Mouse (Mus musculus) hindbrain, embryonic 13.5 days (tissue): ENCODE measurements around the gene Sipa1l1. TPM values are rescaled to one million over a fixed set of nuclear protein-coding genes. Genes with fewer than 3 reads are reported as not detected.
A peak's percentile ranks its signal among the peaks of the same experiment; 100 is the strongest.
"Not testable (repeated sequence)": the region's sequence is repeated elsewhere in the genome, so short reads cannot be mapped to it uniquely, and the experiment has no call there.

Source experiments
- ATAC-seq: fragments of 200-750 bp; cut with Nextera tagmentation; 2 replicates; pipeline ENCODE4 v1.8.0; 2017; ENCODE audit warnings: moderate TSS enrichment; ENCODE audit not compliant: low FRiP score
- H3K27ac ChIP-seq: fragments of 300-500 bp; sonication (generic); 2 replicates; pipeline ENCODE4 v1.5.1; 2015; ENCODE audit warnings: inconsistent platforms, mild to moderate bottlenecking, moderate library complexity
- H3K27me3 ChIP-seq: fragments of 300-500 bp; sonication (generic); 2 replicates; pipeline ENCODE4 v1.6.1; 2015; ENCODE audit warnings: mild to moderate bottlenecking, inconsistent platforms
- H3K36me3 ChIP-seq: fragments of 300-500 bp; sonication (generic); 2 replicates; pipeline ENCODE4 v1.6.1; 2015; ENCODE audit warnings: mild to moderate bottlenecking, inconsistent platforms
- H3K4me1 ChIP-seq: fragments of 300-500 bp; sonication (generic); replicated peaks from 2 replicates; pipeline ENCODE4 v1.6.1; 2015; ENCODE audit warnings: inconsistent platforms
- H3K4me2 ChIP-seq: fragments of 300-500 bp; sonication (generic); 2 replicates; pipeline ENCODE4 v1.6.1; 2015; ENCODE audit warnings: inconsistent platforms, mild to moderate bottlenecking, moderate library complexity
- H3K4me3 ChIP-seq: fragments of 300-500 bp; sonication (generic); 2 replicates; pipeline ENCODE4 v1.5.1; 2015; ENCODE audit warnings: mild to moderate bottlenecking, inconsistent platforms
- H3K9ac ChIP-seq: fragments of 300-500 bp; sonication (generic); 2 replicates; pipeline ENCODE4 v1.6.1; 2015; ENCODE audit warnings: mild to moderate bottlenecking, inconsistent platforms
- H3K9me3 ChIP-seq: fragments of 300-500 bp; sonication (generic); 2 replicates; pipeline ENCODE4 v1.6.1; 2016; ENCODE audit warnings: inconsistent platforms
- WGBS: fragments of 180-500 bp; shearing (Covaris S2); methylation state at CpG from one replicate; pipeline ENCODE4 v1.1.7; 2015; 5-methylcytosine and 5-hydroxymethylcytosine counted together
- polyA plus RNA-seq: library from polyadenylated mRNA; unstranded; fragments of >200 nt; fragmentation: Nextera tagmentation; extraction: Ambion mirVana; gene quantifications from 2 replicates; pipeline ENCODE4 v1.2.1, GENCODE M21; 2015

The Sipa1l1 gene
- polyA plus RNA-seq, 1 experiment from 2014 or later: 13.6 TPM

DNA sequence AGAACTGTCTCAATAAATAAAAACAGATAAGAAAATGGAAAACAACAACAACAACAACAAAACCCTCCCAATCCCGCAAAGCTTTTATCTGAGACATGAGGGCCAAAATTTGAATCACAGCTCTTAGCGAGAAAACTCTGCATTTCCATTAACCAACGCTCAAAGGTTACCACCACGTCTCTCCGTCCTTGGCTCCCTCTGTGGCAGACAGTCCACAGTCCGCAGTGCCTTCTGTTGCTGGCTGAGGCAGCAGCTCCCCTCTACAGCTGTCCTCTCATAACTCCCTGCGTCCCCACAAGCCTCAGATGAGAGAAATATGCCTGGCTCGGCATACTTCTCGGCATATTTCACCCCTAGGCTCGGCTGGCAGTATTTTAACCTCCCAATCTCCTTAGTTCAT, 306.9 kb downstream of the Sipa1l1 start:
- no peak overlapping the region for H3K4me3 ChIP-seq
- H3K4me1 ChIP-seq: peaks cover 22% of the 10 kb centered on the region
- no peak overlapping the region for H3K27ac ChIP-seq
- H3K27me3 ChIP-seq: 0 out of 2 replicates have a peak, but pooled peaks cover 6% of the 10 kb centered on the region
- WGBS: 81% methylated on average over 10 of the region's 10 CpGs
- no peaks in the 10 kb centered on the region for H3K9me3 ChIP-seq
- no peak overlapping the region for H3K9ac ChIP-seq
- H3K4me2 ChIP-seq: no peak overlapping the region
- no peaks in the 10 kb centered on the region for H3K36me3 ChIP-seq
- ATAC-seq: no peak

DNA sequence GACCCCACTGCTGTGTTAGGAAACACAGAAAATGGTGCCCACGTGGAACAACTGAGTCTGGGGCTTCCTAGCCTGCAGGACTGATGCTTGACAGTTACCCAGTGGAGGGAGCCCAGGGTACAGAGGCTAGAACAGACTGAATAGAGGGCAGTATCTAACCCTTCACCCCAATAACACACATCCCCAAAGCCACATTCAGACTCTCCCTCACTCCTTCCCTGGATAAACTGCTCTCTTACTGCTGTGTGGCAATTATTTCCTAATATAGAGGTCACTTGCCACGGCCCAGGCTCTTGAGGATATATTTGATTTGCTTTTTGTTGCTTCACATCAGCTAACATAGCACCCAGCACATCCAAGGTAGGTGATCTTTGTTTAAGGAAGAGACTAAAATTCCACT, 307.5 kb downstream of the Sipa1l1 start:
- no peak overlapping the region for H3K4me3 ChIP-seq
- no peak overlapping the region for H3K9ac ChIP-seq
- H3K4me1 ChIP-seq: peaks cover 20% of the 10 kb centered on the region
- 37% methylated on average over 2 of the region's 2 CpGs for WGBS
- no peak for ATAC-seq
- H3K36me3 ChIP-seq: no peaks in the 10 kb centered on the region
- no peaks in the 10 kb centered on the region for H3K9me3 ChIP-seq
- H3K4me2 ChIP-seq: no peak overlapping the region
- 0 out of 2 replicates have a peak, but pooled peaks cover 6% of the 10 kb centered on the region for H3K27me3 ChIP-seq
- no peak overlapping the region for H3K27ac ChIP-seq

DNA sequence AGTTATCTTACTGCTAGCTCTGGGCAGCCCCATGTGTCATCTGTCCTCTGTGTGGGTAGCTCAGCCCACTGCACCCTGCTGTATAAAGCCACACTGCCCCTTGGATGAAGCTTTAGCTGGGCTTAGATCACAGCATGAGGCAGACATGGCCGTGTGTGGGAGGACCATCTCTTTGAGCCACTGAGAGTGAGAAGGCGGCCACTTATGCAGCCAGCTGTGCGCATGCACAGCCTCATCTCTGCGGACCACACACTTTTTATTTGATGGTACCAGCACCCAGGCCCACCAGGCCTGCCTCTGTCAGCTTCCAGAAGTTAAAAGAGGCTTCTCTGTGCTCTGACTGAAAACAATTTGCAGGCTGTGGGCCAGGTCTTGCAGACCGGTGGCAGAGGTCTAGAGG, 308.7 kb downstream of the Sipa1l1 start:
- no peaks in the 10 kb centered on the region for H3K36me3 ChIP-seq
- WGBS: 22% methylated on average over 5 of the region's 5 CpGs
- no peak overlapping the region for H3K4me3 ChIP-seq
- H3K4me2 ChIP-seq: no peak overlapping the region
- peak; percentile 21; the same call in 1 of the 2 replicates for ATAC-seq
- H3K9ac ChIP-seq: no peak overlapping the region
- no peaks in the 10 kb centered on the region for H3K9me3 ChIP-seq
- peaks cover 20% of the 10 kb centered on the region for H3K4me1 ChIP-seq
- peak overlapping the region; percentile 62; the same call in 1 of the 2 replicates for H3K27ac ChIP-seq
- 0 out of 2 replicates have a peak, but pooled peaks cover 2% of the 10 kb centered on the region for H3K27me3 ChIP-seq

DNA sequence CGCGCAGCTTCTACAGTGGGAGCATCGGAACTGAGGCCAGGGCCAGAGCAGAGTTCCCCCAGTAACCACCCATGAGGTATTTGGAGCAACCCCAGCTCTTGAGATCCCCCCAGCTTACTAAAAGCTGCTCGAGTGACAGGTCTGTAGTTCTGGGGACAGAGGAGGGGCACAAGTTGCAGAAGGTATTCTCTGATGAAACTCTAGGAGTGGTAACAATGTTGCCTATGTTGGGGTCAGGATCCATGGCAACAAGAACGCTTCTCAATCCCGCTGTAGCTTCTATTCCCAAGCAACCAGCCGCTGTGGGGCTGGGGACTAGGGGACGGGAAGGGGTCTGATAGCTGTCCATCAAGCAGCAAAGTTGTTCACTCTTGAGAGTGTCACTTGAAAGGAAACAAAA, 309.1 kb downstream of the Sipa1l1 start:
- Histone ChIP-seq H3K4me2 (no peak overlapping the region), H3K36me3 (no peaks in the 10 kb centered on the region), H3K27me3 (0 out of 2 replicates have a peak, but pooled peaks cover 2% of the 10 kb centered on the region), H3K27ac (0 out of 2 replicates have a peak overlapping the region, but pooled peaks have one; percentile 62), H3K4me1 (peaks cover 20% of the 10 kb centered on the region), H3K9ac (no peak overlapping the region), H3K9me3 (no peaks in the 10 kb centered on the region), H3K4me3 (no peak overlapping the region)
- ATAC-seq: peak; percentile 21; the same call in 1 of the 2 replicates
- WGBS: 13% methylated on average over 8 of the region's 8 CpGs

DNA sequence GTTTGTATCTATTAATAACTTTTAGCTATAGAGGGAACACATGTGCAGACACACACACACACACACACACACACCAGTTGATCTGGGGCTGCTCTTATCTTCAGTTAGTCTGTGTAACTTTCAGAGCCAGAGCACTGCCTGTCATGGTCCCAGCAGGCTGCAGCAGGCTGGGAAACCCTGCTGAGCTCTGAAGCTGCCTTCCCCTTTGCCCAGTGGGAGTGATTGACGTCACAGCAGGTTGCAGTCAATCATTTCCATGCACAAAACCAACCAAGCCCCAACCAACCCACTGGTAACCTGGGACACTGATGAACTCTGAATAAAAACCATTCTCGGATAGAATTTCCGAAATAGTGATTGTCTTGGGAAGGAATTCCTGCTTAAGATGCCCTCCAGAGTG, 310.3 kb downstream of the Sipa1l1 start:
- Histone ChIP-seq H3K36me3 (no peaks in the 10 kb centered on the region), H3K4me2 (no peak overlapping the region), H3K27me3 (0 out of 2 replicates have a peak, but pooled peaks cover 2% of the 10 kb centered on the region), H3K27ac (no peak overlapping the region), H3K9ac (no peak overlapping the region), H3K9me3 (no peaks in the 10 kb centered on the region), H3K4me3 (no peak overlapping the region), H3K4me1 (peaks cover 20% of the 10 kb centered on the region)
- WGBS: 32% methylated on average over 3 of the region's 3 CpGs
- ATAC-seq: no peak

DNA sequence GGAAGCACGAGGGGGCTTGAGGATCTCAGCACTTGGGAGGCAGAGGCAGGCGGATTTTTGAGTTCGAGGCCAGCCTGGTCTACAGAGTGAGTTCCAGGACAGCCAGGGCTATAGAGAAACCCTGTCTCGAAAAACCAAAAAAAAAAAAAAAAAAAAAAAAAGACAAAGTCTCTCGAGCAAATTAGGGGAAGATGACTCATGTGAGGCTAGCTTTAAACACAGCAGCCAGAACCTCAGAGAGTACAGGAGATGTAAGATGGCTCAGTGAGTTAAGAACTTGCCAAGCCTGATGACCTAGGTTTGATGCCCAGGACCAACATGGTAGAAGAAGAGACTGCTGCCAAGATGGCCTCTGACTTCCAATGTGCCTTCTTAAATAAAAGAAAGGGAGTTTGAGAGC, 311.3 kb downstream of the Sipa1l1 start:
- H3K4me3 ChIP-seq, H3K36me3 ChIP-seq, H3K27me3 ChIP-seq, ATAC-seq, H3K9me3 ChIP-seq, H3K9ac ChIP-seq, H3K4me2 ChIP-seq, H3K27ac ChIP-seq: not testable (repeated sequence)
- 73% methylated on average over 4 of the region's 5 CpGs for WGBS
- peaks cover 23% of the 10 kb centered on the region for H3K4me1 ChIP-seq

DNA sequence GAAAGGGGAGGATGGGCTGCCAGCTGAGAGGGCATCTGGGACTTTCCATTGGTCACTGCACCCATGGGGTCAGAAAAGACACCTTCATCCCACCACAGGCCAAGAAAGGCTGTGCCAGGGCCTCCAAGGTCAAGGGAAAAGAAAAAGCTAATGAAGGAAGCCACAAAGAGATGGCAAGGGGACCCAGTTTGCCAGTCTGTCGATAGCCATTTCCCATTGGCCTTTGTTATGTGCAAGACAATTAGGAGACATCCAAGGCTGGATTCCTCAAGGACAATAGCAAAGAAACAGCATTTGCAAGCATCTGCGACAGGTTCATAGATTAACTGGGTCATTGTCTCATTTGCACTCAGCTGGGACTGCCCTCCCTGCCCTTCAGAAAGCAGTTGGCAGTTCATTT, 316.3 kb downstream of the Sipa1l1 start:
- WGBS: 36% methylated on average over 2 of the region's 2 CpGs
- Histone ChIP-seq H3K27ac (no peak overlapping the region), H3K4me3 (no peak overlapping the region), H3K36me3 (no peaks in the 10 kb centered on the region), H3K4me2 (no peak overlapping the region), H3K27me3 (no peaks in the 10 kb centered on the region), H3K4me1 (0 out of 2 replicates have a peak, but pooled peaks cover 2% of the 10 kb centered on the region), H3K9me3 (no peaks in the 10 kb centered on the region), H3K9ac (no peak overlapping the region)
- ATAC-seq: no peak

DNA sequence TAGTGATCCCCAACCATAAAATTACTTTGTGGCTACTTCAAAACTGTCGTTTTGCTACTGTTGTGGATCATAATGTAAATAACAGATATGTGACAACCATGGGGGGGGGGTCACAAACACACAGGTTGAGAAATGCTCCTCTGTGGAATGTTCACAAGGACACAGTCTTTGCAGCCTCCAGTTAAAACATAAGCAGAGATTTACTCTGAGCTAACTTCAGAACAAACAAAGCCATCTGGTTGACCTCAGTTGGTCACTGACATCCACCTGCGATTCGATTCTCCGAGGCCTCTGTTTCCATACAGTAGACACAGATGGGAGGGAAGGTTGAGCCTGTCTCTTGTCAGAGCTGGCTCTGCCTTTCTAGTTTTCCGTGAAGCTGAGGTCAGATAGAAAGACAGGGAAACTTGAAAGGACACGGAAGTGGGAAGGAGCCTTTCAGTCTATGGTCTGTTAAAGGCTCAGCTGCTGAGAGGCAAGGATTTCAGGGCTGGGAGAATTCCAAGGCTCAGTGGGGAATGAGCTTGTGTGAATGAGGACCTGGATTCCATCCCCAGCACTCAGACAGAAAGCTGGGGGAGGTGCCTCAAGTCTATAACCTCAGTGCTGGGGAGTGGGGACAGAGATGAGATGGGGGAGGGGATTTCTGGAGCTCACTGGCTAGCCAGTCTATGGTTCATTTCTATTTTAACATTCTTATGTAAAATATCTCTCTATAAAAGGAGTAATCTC, 317.9 kb downstream of the Sipa1l1 start:
- Histone ChIP-seq H3K4me3 (no peak overlapping the region), H3K9me3 (no peaks in the 10 kb centered on the region), H3K27me3 (no peaks in the 10 kb centered on the region), H3K27ac (no peak overlapping the region), H3K9ac (no peak overlapping the region), H3K4me1 (0 out of 2 replicates have a peak, but pooled peaks cover 2% of the 10 kb centered on the region), H3K4me2 (no peak overlapping the region), H3K36me3 (no peaks in the 10 kb centered on the region)
- ATAC-seq: no peak
- 44% methylated on average over 6 of the region's 6 CpGs for WGBS

DNA sequence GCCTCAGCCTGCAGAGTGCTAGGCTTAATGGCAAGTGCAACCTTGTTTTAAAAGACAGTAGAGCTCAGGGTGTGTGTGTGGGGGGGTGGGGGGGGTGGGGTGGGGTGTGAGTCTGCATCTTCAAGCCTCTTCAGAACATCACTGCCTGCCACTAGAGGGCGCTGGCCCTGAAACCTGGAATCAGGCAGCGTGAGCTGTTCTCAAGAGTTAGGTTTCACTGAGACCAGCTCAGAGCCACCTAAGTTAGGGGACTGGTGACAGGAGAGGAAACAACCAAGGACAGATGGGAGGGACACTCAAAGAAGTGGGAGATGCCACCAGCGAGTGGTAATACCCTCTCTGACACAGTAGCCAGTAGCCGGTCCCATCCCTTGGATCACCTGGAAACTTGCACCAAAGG, 320.0 kb downstream of the Sipa1l1 start:
- no peaks in the 10 kb centered on the region for H3K36me3 ChIP-seq
- no peak overlapping the region for H3K9ac ChIP-seq
- H3K4me2 ChIP-seq: no peak overlapping the region
- H3K9me3 ChIP-seq: no peaks in the 10 kb centered on the region
- no peak overlapping the region for H3K4me3 ChIP-seq
- H3K4me1 ChIP-seq: 0 out of 2 replicates have a peak, but pooled peaks cover 2% of the 10 kb centered on the region
- H3K27ac ChIP-seq: no peak overlapping the region
- no peak for ATAC-seq
- H3K27me3 ChIP-seq: no peaks in the 10 kb centered on the region
- WGBS: 63% methylated on average over 4 of the region's 4 CpGs

DNA sequence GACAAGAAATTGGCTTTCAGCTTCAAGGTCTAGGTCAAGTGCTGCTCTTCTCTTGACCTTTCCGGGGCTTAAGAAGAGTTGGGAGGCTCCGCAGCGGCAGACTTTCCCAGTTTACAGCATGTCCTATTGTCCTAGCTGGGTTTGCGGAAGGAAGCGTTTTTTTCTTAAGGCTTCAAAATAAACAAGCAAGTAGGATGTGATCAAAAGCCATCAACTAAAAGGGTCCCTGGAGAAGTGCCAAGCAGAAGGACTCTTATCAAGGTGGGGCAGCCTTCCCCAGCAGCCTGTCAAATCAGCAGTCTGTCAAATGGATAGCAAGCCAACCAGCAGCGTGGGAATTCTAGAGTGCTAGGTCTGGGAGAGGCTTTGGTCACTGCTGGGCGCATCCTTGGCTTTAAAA, 320.5 kb downstream of the Sipa1l1 start:
- H3K27ac ChIP-seq: no peak overlapping the region
- H3K9me3 ChIP-seq: no peaks in the 10 kb centered on the region
- no peak overlapping the region for H3K4me2 ChIP-seq
- WGBS: 72% methylated on average over 7 of the region's 7 CpGs
- ATAC-seq: no peak
- H3K9ac ChIP-seq: no peak overlapping the region
- H3K27me3 ChIP-seq: no peaks in the 10 kb centered on the region
- H3K36me3 ChIP-seq: no peaks in the 10 kb centered on the region
- 0 out of 2 replicates have a peak, but pooled peaks cover 2% of the 10 kb centered on the region for H3K4me1 ChIP-seq
- no peak overlapping the region for H3K4me3 ChIP-seq

DNA sequence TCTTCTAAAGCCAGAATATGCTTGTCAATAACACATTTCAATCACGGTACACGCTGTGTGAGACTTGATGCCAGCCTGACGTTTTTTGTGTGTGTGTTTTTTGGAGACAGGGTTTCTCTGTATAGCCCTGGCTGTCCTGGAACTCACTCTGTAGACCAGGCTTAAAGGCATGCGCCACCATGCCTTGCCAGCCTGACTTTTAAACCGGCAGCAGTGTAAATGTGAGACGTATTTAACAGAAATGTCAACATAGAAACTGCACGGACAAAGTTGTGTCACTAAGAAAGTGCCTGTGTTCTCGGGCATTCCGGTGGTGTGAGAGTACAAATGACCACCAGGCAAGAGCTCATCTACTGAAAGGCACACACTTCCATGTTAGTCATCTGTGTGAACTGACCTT, 323.3 kb downstream of the Sipa1l1 start:
- Histone ChIP-seq H3K4me2 (no peak overlapping the region), H3K4me1 (no peaks in the 10 kb centered on the region), H3K27me3 (no peaks in the 10 kb centered on the region), H3K36me3 (no peaks in the 10 kb centered on the region), H3K27ac (no peak overlapping the region), H3K4me3 (no peak overlapping the region), H3K9me3 (no peaks in the 10 kb centered on the region), H3K9ac (no peak overlapping the region)
- ATAC-seq: no peak
- 89% methylated on average over 9 of the region's 9 CpGs for WGBS

DNA sequence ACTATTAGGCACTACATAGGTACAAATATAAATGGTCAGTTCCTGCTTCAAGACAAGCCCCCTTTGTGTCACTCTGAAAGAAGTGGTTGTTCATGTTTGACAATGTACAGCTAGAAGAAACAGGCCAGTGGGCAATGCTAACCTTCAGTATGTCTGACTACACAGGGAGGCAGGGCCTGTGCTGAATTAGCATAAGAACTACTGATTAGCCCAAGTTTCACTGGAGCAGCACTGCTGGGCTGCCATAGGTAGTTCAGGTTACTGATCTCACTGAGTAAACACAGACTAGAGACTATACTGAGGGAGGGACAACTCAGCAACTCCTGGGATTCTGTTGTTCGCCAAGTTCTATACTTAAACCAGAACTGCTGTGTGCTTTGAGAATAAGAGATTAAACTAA, 324.1 kb downstream of the Sipa1l1 start:
- 40% methylated on average over 1 of the region's 1 CpGs for WGBS
- H3K4me1 ChIP-seq, ATAC-seq: not testable (repeated sequence)

DNA sequence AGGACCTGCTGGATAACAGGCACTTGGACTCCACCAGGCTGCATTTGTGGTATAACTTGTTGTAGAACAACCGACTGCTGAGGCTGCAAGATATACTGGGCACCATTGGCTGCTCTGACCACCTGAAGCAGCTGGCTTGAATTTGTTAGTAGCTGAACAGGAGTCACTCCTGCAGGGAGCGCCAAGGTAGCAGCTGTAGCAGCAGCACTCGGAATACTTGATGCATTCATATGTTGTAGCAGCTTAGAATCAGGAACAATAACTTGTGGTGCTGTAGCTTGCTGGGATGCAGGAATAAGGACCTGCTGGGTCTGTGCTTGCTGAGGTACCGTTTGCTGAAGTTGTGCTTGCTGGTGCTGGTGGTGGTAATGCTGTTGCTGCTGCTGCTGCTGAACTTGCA, 326.8 kb downstream of the Sipa1l1 start:
- Histone ChIP-seq H3K4me1 (peaks cover 4% of the 10 kb centered on the region), H3K4me3 (no peak overlapping the region), H3K9ac (no peak overlapping the region), H3K9me3 (no peaks in the 10 kb centered on the region), H3K4me2 (no peak overlapping the region), H3K36me3 (no peaks in the 10 kb centered on the region), H3K27ac (no peak overlapping the region), H3K27me3 (no peaks in the 10 kb centered on the region)
- WGBS: 75% methylated on average over 4 of the region's 4 CpGs
- ATAC-seq: no peak

More for the DNA sequence above, 324.1 kb downstream of the Sipa1l1 start:
- not testable (repeated sequence) for H3K9ac ChIP-seq, H3K36me3 ChIP-seq, H3K27ac ChIP-seq, H3K27me3 ChIP-seq, H3K9me3 ChIP-seq, H3K4me2 ChIP-seq, H3K4me3 ChIP-seq
